Comparison of ENCODE assay signal across 8 mouse cellular contexts in genomic region chr14:53121704-53122103, GRCm38 (mm10).
A peak's percentile ranks its signal among the peaks of the same experiment; 100 is the strongest.
DNase-seq lines count a peak whose midpoint lies in the region; ATAC-seq and TF ChIP-seq lines count a peak whose summit lies in the region.
"Not testable (repeated sequence)": the region's sequence is repeated elsewhere in the genome, so short reads cannot be mapped to it uniquely, and the experiment has no call there.

No protein-coding gene starts in this region.

- peak; percentile 13 for DNase-seq in CD4-positive, CD25-positive, alpha-beta regulatory T cell, adult 2 months (ENCODE audit: low read depth, low spot score)
- peak; percentile 30 to 33 for DNase-seq in adrenal gland, postnatal 36 days
- DNase-seq in forebrain, postnatal 0 days: peak; percentile 5
- DNase-seq in kidney, postnatal 4 days: peak; percentile 60 to 63
- DNase-seq in liver, embryonic 14.5 days (ENCODE audit: low read depth in 3 of 3, low spot score in 3 of 3): not testable (repeated sequence)
- peak; percentile 39 for DNase-seq in naive thymus-derived CD4-positive, alpha-beta T cell, adult 2 months (ENCODE audit: low read depth)
- peak; percentile 51 for DNase-seq in testis, postnatal 10 days (ENCODE audit: low spot score)

- not testable (repeated sequence) for H3K27me3 ChIP-seq in forebrain, postnatal 0 days (ENCODE audit: insufficient read depth, low read length); hindbrain, embryonic 13.5 days; liver, embryonic 14.5 days (ENCODE audit: control insufficient read depth, insufficient read depth, low read length)

- not testable (repeated sequence) for H3K27ac ChIP-seq in forebrain, postnatal 0 days (ENCODE audit: low read depth, low read length); hindbrain, embryonic 13.5 days; liver, embryonic 14.5 days

- H3K4me2 ChIP-seq in forebrain, postnatal 0 days (ENCODE audit: low read depth); hindbrain, embryonic 13.5 days; liver, embryonic 14.5 days (ENCODE audit: low read depth): not testable (repeated sequence)

- H3K9me3 ChIP-seq in forebrain, postnatal 0 days (ENCODE audit: low read length); hindbrain, embryonic 13.5 days; liver, embryonic 14.5 days (ENCODE audit: control insufficient read depth, low read length): not testable (repeated sequence)

- H3K4me1 ChIP-seq in forebrain, postnatal 0 days (ENCODE audit: insufficient read depth); hindbrain, embryonic 13.5 days (replicated peaks); liver, embryonic 14.5 days (replicated peaks; ENCODE audit: control insufficient read depth in 2 of 2, insufficient read depth in 2 of 2, low read length in 1 of 2): not testable (repeated sequence)

- WGBS in forebrain, postnatal 0 days: 9% methylated on average over 2 of the region's 3 CpGs
- WGBS in hindbrain, embryonic 13.5 days: 18% methylated on average over 2 of the region's 3 CpGs
- 14% methylated on average over 2 of the region's 3 CpGs for WGBS in liver, embryonic 14.5 days (ENCODE audit: insufficient replicate concordance)

- not testable (repeated sequence) for H3K9ac ChIP-seq in forebrain, postnatal 0 days; hindbrain, embryonic 13.5 days; liver, embryonic 14.5 days (replicated peaks)

- TF ChIP-seq CTCF in forebrain, postnatal 0 days (IDR thresholded peaks at IDR 0.05; ENCODE audit: low read depth): peak; percentile 47
- TF ChIP-seq CTCF in liver, embryonic 14.5 days (IDR thresholded peaks at IDR 0.05; ENCODE audit: low read depth): peak; percentile 33; the same call in 1 of the 2 replicates

- H3K4me3 ChIP-seq in forebrain, postnatal 0 days (ENCODE audit: low read depth, low read length); hindbrain, embryonic 13.5 days; liver, embryonic 14.5 days (ENCODE audit: insufficient read depth in 1 of 2, low read depth in 2 of 2, low read length in 2 of 2): not testable (repeated sequence)

- not testable (repeated sequence) for TF ChIP-seq EP300 in liver, embryonic 14.5 days (IDR thresholded peaks at IDR 0.05; ENCODE audit: low read depth)

- not testable (repeated sequence) for H3K36me3 ChIP-seq in forebrain, postnatal 0 days (ENCODE audit: insufficient read depth); hindbrain, embryonic 13.5 days; liver, embryonic 14.5 days (replicated peaks; ENCODE audit: control insufficient read depth, insufficient read depth, low read depth)

- ATAC-seq in forebrain, postnatal 0 days: peak; percentile 69
- 0 out of 2 replicates have a peak, but pooled peaks have one; percentile 52 for ATAC-seq in hindbrain, embryonic 13.5 days (ENCODE audit: low FRiP score)
- ATAC-seq in liver, embryonic 14.5 days (ENCODE audit: insufficient read depth): not testable (repeated sequence)
